Mouse (Mus musculus): ENCODE data around the gene Cacna2d3.

GRCm38 (mm10) chr14:29277701-29278100 is 444.0 kb downstream of the Cacna2d3 start:
- TF ChIP-seq CTCF (IDR thresholded peaks at IDR 0.05; ENCODE audit: control insufficient read depth, insufficient read depth, insufficient replicate concordance, low read depth, low read length): no peak
- no peak for TF ChIP-seq POLR2A (IDR thresholded peaks at IDR 0.05; ENCODE audit: control insufficient read depth, low read depth, low read length)

Data from testis, adult 2 months (tissue).